Mouse (Mus musculus): ENCODE results near the gene Esrrg. TPM values are rescaled to one million over a fixed set of nuclear protein-coding genes. Genes with fewer than 3 reads are reported as not detected.

The Esrrg gene
- polyA plus RNA-seq (2012; ENCODE audit: low replicate concordance), result not detected in 2 replicates

GRCm38 (mm10) chr1:187608261-187608921 is at the start of gene Esrrg:
Gene Esrrg, plus strand, starts transcription at chr1:187608791.

GRCm38 (mm10) chr1:188261903-188262682 is 653.5 kb downstream of the Esrrg start, which contains the start of gene Ush2a:
Gene Ush2a, plus strand, starts transcription at chr1:188262023.

